Mouse (Mus musculus) adrenal gland, postnatal 4 days (tissue): ENCODE measurements around the gene Sell. TPM values are rescaled to one million over a fixed set of nuclear protein-coding genes. Genes with fewer than 3 reads are reported as not detected.
"Not testable (repeated sequence)": the region's sequence is repeated elsewhere in the genome, so short reads cannot be mapped to it uniquely, and the experiment has no call there.

ENCODE experiments used
- DNase-seq, 2 experiments: peaks; one replicate each; pipeline ENCODE4 v3.0.0; 2021 to 2022; ENCODE audit warnings: low spot score in 2 of 2, mixed read lengths in 2 of 2
- long read RNA-seq, 2 experiments: library from polyadenylated mRNA; stranded (forward); transcript quantifications; one replicate each; pipeline ENCODE4 v2.0.0; 2021
- total RNA-seq, 2 experiments: library from RNA; stranded (reverse); gene quantifications; 2 replicates each; pipeline ENCODE4 v1.2.3; 2021

Gene Sell
- 1 to 10 TPM; 1.1 to 1.7 TPM for total RNA-seq
- long read RNA-seq, experiment 1, result 0 reads
- long read RNA-seq, experiment 2, result 0 reads

DNA sequence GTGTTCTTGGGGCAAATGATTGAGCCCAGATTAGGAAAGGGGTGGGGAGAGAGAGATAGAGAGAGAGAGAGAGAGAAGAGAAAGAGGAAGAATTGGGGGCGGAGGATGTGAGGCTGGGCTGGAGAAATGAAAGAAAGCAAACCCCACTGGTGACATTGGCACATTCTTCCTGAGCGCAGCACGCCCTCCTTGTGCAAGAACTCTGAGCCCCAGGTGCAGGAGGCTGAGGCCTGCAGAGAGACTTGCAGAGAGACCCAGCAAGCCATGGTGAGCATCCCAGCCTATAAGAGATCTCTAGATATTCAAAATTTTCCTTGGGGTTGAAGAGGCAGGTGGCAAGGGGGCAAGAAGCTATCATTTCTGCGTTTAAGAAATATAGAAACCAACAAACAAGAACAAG is at the start of gene Sell:
Gene Sell (plus strand): TSS at position 58 of the 400 bp plus-strand sequence.
- DNase-seq, result no peak

GRCm38 (mm10) chr1:164014616-164015015 is 47.2 kb upstream of the Sell start:
- no peak for DNase-seq

GRCm38 (mm10) chr1:164018221-164018896 is 43.4 kb upstream of the Sell start:
- DNase-seq, result no peak

DNA sequence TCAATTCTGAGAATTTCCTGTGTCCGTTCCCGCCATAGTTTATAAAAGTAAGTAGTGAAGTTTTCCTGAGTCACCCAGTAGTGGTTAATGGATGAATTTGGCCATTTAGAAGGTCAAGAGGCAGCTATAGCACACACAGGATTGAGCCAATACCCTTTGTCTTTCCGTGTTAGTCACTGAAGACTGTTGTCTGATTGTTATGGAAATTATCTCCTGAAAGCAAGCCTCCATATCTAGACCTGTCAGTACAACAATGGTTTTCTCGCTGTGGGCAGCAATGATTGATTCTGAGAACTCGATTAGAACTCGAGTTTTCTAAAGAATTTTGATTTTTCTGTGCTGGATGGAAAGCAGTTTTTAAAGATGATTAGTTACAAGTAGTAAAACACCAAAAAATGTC is 42.0 kb upstream of the Sell start:
- DNase-seq, result no peak

GRCm38 (mm10) chr1:164020746-164021145 is 41.0 kb upstream of the Sell start:
- DNase-seq, result not testable (repeated sequence)

DNA sequence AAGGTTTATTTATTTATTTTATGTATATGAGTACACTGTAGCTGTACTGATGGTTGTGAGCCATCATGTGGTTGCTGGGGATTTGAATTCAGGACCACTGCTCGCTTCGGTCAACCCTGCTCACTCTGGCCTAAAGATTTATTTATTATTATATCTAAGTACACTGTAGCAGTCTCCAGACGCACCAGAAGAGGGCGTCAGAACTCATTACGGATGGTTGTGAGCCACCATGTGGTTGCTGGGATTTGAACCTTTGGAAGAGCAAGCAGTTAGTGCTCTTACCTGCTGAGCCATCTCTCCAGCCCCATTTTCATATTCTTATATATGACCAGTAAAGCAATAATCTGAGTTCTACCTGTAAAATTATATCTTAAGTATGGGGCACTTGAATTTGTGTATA is 39.7 kb upstream of the Sell start:
- not testable (repeated sequence) for DNase-seq

GRCm38 (mm10) chr1:164025685-164026084 is 36.1 kb upstream of the Sell start:
- no peak for DNase-seq

DNA sequence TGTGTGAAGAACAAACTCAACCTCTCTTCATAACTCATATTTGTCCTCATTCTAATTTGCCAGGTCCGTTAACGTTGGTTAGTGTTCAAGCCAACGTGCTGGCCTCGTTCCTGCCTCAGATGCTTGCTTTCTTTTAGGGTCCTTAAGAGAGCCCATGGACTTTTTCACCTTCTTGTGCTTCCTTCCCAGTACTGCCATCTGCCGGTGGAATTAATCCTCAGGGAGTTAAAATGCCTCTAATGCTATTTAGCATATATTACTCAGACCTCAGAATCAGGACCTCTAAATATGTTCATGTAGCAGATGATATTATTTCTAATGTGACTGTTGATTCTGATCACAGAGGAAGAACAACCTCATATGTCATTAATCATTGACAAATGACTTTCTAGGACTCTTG is 34.4 kb upstream of the Sell start:
- no peak for DNase-seq

GRCm38 (mm10) chr1:164040385-164041135 is 21.2 kb upstream of the Sell start:
- no peak for DNase-seq

DNA sequence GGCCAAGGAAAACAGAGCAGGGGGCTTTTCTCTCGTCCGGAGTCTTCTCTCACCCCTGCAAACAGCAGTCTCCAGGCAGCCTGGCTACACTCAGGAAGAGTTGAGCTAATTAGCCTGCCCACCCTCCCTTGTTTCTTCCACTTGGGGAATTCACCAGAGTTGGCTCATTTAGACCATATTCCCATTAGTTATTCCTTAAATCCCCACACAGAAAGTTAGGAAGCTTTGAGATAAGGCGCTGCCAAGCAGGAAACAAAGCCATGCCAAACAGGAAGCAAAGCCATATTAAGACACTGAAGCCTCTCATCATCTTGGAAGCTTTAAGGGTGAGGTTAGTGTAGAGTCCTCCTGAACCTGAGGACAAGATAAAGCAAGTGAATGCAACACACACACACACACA is 18.2 kb upstream of the Sell start:
- DNase-seq, result no peak

GRCm38 (mm10) chr1:164047934-164048333 is 13.8 kb upstream of the Sell start, which contains the start of gene Sele:
TSS of gene Sele (plus strand) at chr1:164048234.
- no peak for DNase-seq

- no peak for DNase-seq
Observed at GRCm38 (mm10) chr1:164053561-164053960, 8.2 kb upstream of the Sell start.

DNA sequence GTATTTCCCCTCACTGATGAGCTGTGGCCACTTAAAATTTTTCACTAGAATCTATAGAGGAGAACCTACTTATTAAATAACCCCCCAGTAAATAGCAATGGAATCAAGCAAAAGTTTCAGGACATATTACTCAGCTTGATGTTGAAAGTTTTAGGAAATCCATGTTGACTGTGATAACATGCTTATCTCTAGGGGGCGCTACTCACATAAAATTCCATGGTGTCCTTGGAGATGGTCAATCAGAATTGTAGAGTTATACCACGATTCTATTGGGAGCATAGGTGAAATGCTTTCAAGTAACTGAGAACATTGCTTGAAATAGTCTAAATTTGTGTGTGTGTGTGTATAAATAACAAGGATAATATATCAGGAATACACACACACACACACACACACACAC is 7.0 kb upstream of the Sell start:
- DNase-seq, result no peak

- DNase-seq, result no peak
Observed at GRCm38 (mm10) chr1:164060071-164060470, 1.7 kb upstream of the Sell start.

DNA sequence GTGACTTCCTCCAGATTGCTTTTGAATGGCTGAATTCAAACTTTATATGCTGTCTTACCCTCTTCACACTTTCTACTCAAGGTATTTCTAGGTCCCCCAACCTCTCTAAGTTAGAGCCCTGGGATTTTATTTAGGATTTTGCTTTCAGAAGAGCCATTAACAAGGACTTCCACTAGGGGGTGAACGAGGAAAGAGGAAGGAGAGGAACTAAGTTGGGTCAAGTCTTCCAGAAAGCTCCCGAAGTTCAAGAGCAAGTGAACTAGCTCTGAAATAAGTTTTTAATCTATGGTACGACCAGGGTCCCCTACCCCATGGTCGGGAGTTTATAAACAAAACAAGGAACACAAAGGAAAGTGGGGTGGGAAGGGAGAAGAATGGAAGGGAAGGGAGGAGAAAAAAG is 504 bp upstream of the Sell start:
- DNase-seq, result no peak

DNA sequence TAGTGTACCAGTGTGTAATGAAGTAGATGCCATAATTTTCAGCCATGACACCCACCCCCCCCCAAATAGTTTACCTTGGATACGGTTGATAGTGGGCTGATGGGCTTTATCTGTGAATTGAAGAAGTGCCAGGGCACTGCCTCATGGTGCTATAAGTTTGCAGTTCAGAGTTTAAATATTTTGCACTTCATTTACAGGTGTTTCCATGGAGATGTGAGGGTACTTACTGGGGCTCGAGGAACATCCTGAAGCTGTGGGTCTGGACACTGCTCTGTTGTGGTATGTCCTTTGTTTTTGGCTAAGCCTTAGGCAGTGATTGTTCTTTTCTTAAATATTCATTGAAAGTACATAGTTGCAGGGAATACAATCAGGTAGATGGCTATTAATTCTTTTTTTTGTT is 1.1 kb downstream of the Sell start:
- no peak for DNase-seq

GRCm38 (mm10) chr1:164063745-164064144 is 2.0 kb downstream of the Sell start:
- DNase-seq, result no peak

- DNase-seq, result no peak
Observed at GRCm38 (mm10) chr1:164069261-164069660, 7.5 kb downstream of the Sell start.

DNA sequence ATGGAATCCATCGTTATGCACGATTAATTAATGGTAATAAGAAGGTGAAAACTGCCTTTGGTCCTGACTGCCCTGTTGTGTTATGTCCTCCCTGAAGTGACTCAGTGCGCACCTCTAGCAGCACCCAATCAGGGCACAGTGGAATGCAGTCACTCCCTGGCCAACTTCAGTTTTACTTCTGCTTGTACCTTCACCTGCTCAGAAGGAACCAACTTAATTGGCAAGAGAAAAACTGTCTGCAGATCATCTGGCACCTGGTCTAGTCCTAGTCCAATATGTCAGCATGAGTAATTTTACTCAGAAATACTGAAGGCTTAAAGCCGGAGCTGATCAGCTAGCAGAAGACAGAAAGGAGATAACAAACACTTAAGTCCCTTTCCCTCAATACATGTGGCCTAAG is 8.7 kb downstream of the Sell start:
- no peak for DNase-seq

GRCm38 (mm10) chr1:164071111-164071510 is 9.3 kb downstream of the Sell start:
- DNase-seq, result no peak

DNA sequence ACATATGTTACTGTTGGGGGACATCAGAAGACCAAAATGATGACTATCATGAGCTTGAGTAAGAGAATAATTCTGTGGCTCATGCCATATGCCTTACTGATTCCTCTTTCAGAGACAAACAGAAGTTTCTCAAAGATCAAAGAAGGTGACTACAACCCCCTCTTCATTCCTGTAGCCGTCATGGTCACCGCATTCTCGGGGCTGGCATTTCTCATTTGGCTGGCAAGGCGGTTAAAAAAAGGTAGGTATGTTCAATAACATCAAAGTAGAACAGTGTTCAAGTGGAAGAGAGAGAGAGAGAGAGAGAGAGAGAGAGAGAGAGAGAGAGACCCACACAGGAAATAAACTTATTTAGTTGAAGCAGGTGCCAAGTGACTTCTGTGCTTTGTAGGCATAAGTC is 10.2 kb downstream of the Sell start:
- DNase-seq, result no peak

DNA sequence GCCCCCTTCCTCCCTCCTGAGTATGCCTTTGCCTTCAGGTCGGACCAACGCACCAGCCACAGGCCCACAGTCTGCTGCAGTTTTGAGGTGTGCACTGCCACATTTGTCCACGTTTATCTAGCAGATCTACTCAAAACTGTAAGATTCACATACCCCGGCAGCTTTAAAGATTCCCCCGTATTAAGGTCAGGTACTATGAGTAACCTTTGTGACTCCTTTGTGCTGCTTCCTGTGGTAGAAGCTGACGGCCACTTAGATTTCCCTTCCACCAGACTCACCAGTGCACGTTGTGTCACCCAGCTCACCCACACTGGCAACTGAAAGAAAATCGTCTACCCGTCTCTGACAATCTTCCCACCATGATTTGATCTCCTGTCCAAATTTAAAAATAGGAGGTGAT is 11.3 kb downstream of the Sell start:
- DNase-seq, result no peak

DNA sequence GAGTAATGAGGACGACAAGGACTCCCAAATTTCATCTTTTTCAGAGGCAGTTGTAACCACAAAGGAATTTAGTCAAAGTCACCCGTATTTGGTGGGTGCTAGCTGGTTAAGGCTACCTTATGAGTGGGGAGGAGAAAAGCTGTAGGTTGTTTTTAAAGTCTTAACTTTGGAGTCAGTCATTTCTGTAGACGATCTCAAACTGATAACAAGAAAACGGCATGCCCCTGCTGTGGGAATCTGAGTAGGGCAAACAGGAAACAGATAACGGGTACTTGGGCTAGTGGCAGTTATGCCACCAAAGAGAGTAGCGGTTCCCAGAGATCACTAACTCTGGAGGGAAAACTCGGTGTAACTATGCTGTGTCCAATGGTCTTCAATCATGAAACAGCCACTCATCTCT is 12.0 kb downstream of the Sell start:
- no peak for DNase-seq
